Mouse (Mus musculus) forebrain, embryonic 15.5 days (tissue): ENCODE measurements around the gene Hyal2. TPM values are rescaled to one million over a fixed set of nuclear protein-coding genes. Genes with fewer than 3 reads are reported as not detected.
"Not testable (repeated sequence)": the region's sequence is repeated elsewhere in the genome, so short reads cannot be mapped to it uniquely, and the experiment has no call there.

Source experiments
- ATAC-seq: fragments of 200-750 bp; cut with Nextera tagmentation; replicated peaks from 2 replicates; pipeline ENCODE4 v1.8.0; 2017; ENCODE audit warnings: mild to moderate bottlenecking, moderate TSS enrichment, moderate library complexity
- H3K27ac ChIP-seq: fragments of 300-500 bp; sonication (generic); replicated peaks from 2 replicates; pipeline ENCODE4 v1.5.1; 2015; ENCODE audit warnings: mild to moderate bottlenecking, inconsistent platforms
- H3K27me3 ChIP-seq: fragments of 300-500 bp; sonication (generic); 2 replicates; pipeline ENCODE4 v1.6.1; 2015; ENCODE audit warnings: inconsistent platforms
- H3K36me3 ChIP-seq: fragments of 300-500 bp; sonication (generic); 2 replicates; pipeline ENCODE4 v1.6.1; 2015; ENCODE audit warnings: mild to moderate bottlenecking, inconsistent platforms
- H3K4me1 ChIP-seq: fragments of 300-500 bp; sonication (generic); 2 replicates; pipeline ENCODE4 v1.6.1; 2015; ENCODE audit warnings: inconsistent platforms
- H3K4me2 ChIP-seq: fragments of 300-500 bp; sonication (generic); replicated peaks from 2 replicates; pipeline ENCODE4 v1.6.1; 2015; ENCODE audit warnings: mild to moderate bottlenecking, inconsistent platforms
- H3K4me3 ChIP-seq: fragments of 300-500 bp; sonication (generic); 2 replicates; pipeline ENCODE4 v1.5.1; 2015; ENCODE audit warnings: mild to moderate bottlenecking, inconsistent platforms
- H3K9ac ChIP-seq: fragments of 300-500 bp; sonication (generic); replicated peaks from 2 replicates; pipeline ENCODE4 v1.6.1; 2015; ENCODE audit warnings: mild to moderate bottlenecking, inconsistent platforms
- H3K9me3 ChIP-seq: fragments of 300-500 bp; sonication (generic); 2 replicates; pipeline ENCODE4 v1.6.1; 2016; ENCODE audit warnings: inconsistent platforms
- WGBS: fragments of 180-500 bp; shearing (Covaris S2); methylation state at CpG from one replicate; pipeline ENCODE4 v1.1.7; 2015; ENCODE audit warnings: mixed read lengths; 5-methylcytosine and 5-hydroxymethylcytosine counted together
- polyA plus RNA-seq: library from polyadenylated mRNA; unstranded; fragments of >200 nt; fragmentation: Nextera tagmentation; extraction: Ambion mirVana; gene quantifications from 2 replicates; pipeline ENCODE4 v1.2.1, GENCODE M21; 2015

Gene Hyal2
- polyA plus RNA-seq, 1 experiment from 2014 or later: 75.3 TPM

GRCm38 (mm10) chr9:107556346-107556745 is 11.4 kb upstream of the Hyal2 start:
- Histone ChIP-seq H3K9ac (no peak overlapping the region), H3K36me3 (peaks cover 41% of the 10 kb centered on the region), H3K27me3 (peaks cover 18% of the 10 kb centered on the region), H3K4me2 (0 out of 2 replicates have a peak overlapping the region, but pooled peaks have one; percentile 90), H3K4me3 (0 out of 2 replicates have a peak overlapping the region, but pooled peaks have one; percentile 84), H3K4me1 (peaks cover 37% of the 10 kb centered on the region), H3K27ac (no peak overlapping the region), H3K9me3 (no peaks in the 10 kb centered on the region)
- WGBS: 81% methylated on average over 3 of the region's 3 CpGs
- no peak for ATAC-seq

GRCm38 (mm10) chr9:107563029-107563581 is 4.6 kb upstream of the Hyal2 start, which contains the start of gene Tusc2:
Gene Tusc2, plus strand, starts transcription at chr9:107563255.
- peaks cover 30% of the 10 kb centered on the region for H3K4me1 ChIP-seq
- peak within 1 kb of the TSS; percentile 85 for H3K4me2 ChIP-seq
- ATAC-seq: peak; percentile 97
- peaks cover 56% of the 10 kb centered on the region for H3K36me3 ChIP-seq
- H3K9ac ChIP-seq: peak within 1 kb of the TSS; percentile 87
- H3K27me3 ChIP-seq: no peaks in the 10 kb centered on the region
- no peaks in the 10 kb centered on the region for H3K9me3 ChIP-seq
- H3K4me3 ChIP-seq: peak within 1 kb of the TSS; percentile 95
- under 1% methylated on average over 46 of the region's 46 CpGs for WGBS
- peak within 1 kb of the TSS; percentile 78 for H3K27ac ChIP-seq

- not testable (repeated sequence) for H3K4me2 ChIP-seq, H3K4me3 ChIP-seq, H3K27me3 ChIP-seq, H3K27ac ChIP-seq, H3K9ac ChIP-seq, H3K9me3 ChIP-seq, ATAC-seq
- Histone ChIP-seq H3K4me1 (peaks cover 43% of the 10 kb centered on the region), H3K36me3 (peaks cover 32% of the 10 kb centered on the region)
- WGBS: 45% methylated on average over 5 of the region's 5 CpGs
These were observed 2.2 kb upstream of the Hyal2 start for GRCm38 (mm10) chr9:107565556-107565955.

DNA sequence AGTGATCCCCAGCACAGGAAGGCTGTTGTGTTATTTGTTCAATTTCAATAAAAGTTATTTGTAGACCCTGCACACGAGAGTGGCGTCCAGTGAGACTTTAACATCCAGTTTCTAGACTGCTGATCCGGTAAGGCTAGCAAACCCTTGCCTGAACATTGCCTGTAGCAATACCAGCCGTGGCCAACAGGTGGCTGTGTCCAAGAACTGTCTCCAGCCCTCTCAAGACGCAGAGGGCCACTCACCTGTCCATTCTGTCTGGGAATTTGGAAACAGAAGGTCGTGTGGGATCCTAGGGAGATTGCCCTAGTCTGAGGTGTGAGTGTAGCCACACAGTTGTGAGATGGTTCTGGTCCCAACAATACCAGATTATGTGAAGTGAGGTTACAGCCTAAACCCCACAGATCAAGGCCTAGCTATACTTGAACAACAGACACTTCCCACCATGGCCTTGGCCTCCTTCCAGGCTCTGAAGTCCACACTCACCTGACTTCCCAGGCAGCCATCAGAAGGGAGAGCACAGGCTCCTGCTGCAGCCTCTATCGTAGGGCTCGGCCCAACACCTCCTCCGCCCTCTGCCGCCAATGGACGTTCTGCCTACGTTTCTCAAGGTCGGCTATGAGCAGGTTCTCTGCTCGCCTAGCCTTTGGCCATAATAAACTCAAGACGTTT is 1.6 kb upstream of the Hyal2 start:
- 57% methylated on average over 15 of the region's 15 CpGs for WGBS
- H3K27ac ChIP-seq: 0 out of 2 replicates have a peak overlapping the region, but pooled peaks have one; percentile 9
- H3K9me3 ChIP-seq: no peaks in the 10 kb centered on the region
- H3K27me3 ChIP-seq: no peaks in the 10 kb centered on the region
- no peak overlapping the region for H3K4me3 ChIP-seq
- H3K4me2 ChIP-seq: no peak overlapping the region
- no peak overlapping the region for H3K9ac ChIP-seq
- H3K36me3 ChIP-seq: peaks cover 32% of the 10 kb centered on the region
- H3K4me1 ChIP-seq: peaks cover 49% of the 10 kb centered on the region
- no peak for ATAC-seq

DNA sequence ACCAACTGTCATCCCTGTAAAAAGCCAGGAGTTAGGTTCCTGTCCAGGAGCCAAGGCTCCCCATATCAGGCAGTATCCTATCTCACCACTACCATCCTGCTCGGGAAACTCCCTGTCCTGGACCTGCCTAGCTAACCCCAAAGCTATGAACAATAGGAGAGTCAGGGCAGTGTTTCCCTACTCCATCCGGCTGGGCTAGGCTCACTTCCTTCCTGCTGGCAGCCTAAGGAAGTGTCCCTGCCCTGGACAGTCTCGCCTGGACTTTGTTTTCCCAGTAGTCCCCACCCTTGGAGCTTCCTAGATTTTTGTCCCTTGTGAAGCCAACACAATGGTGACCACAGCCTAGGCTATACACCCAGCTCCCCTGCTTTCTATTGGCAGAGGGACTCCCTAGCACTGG is 890 bp upstream of the Hyal2 start:
- Histone ChIP-seq H3K27me3 (no peaks in the 10 kb centered on the region), H3K27ac (0 out of 2 replicates have a peak overlapping the region, but pooled peaks have one; percentile 9), H3K4me1 (peaks cover 56% of the 10 kb centered on the region), H3K4me2 (no peak overlapping the region), H3K9ac (no peak overlapping the region), H3K36me3 (peaks cover 31% of the 10 kb centered on the region), H3K9me3 (no peaks in the 10 kb centered on the region), H3K4me3 (no peak overlapping the region)
- WGBS: 75% methylated on average over 3 of the region's 3 CpGs
- ATAC-seq: no peak

DNA sequence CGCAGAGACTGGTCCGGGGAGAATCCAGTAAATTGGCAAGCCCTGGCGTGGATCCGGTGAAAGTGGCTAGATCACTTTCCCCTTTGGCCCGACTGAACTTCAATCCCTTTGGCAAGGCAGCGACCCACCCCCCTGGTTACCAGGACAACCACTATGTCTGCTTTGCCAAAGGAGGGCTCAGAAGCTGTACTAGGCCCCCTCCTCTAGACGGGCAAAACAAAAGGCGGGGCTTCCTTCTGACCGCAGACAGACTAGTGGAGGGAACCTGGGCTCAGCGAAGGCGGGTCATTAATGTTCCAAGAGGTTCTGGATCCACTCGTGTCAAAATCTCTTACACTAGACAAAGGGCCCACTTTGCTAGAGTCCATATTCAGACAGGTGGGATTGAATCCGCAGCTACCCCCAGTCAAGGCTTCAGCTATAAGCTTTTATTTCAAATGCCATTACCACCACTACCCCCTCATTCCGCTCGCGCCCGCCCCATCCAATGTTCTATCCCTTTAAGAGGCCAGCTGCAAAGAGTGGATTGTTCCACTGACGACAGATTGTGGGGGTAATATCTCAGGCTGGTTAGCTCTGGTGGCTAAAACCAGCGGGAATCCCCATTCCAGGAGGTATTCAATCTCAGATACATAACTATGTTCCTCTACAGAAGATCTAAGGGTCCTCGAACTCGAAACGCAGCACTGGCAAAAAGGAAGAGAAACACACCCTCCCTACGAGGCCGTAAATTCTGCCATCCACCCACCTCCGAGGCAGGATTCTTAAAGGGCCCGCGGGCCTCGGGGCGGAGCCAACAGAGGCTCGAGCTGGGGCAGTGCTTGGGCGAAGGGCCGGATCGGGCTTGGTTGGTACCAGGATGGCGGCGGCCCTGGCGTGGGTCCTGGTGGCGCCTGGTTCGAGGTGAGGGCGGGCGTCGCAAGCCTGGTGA is 851 bp downstream of the Hyal2 start:
- H3K9me3 ChIP-seq: no peaks in the 10 kb centered on the region
- ATAC-seq: peak; percentile 90
- no peaks in the 10 kb centered on the region for H3K27me3 ChIP-seq
- peak overlapping the region; percentile 82 for H3K4me2 ChIP-seq
- peak overlapping the region; percentile 92 for H3K27ac ChIP-seq
- peak overlapping the region; percentile 83 for H3K4me3 ChIP-seq
- WGBS: under 1% methylated on average over 41 of the region's 41 CpGs
- H3K9ac ChIP-seq: peak overlapping the region; percentile 75
- H3K4me1 ChIP-seq: peaks cover 55% of the 10 kb centered on the region
- H3K36me3 ChIP-seq: peaks cover 46% of the 10 kb centered on the region

DNA sequence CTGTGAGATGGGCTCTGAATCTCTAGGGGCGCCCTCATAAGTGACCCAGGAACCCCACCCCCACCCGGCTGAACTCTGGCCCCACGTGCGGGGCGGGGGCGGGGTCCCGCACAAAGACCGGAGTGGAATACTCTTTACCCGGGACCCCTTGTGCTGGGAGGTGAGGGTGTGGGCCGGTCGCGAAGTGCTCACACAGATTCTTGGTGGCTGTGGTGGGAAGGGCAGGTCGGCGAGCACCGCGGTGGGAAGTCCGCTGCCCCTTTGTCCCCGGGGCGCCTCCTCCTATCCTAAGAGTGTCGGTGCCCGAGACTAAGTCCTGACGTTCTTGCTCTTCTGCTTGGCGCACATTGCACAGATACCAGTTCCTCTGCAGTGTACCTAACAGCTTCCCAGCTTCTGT is 1.5 kb downstream of the Hyal2 start:
- Histone ChIP-seq H3K9ac (peak overlapping the region; percentile 75), H3K9me3 (no peaks in the 10 kb centered on the region), H3K27me3 (no peaks in the 10 kb centered on the region), H3K4me2 (peak overlapping the region; percentile 82), H3K4me3 (peak overlapping the region; percentile 83), H3K36me3 (peaks cover 49% of the 10 kb centered on the region), H3K27ac (peak overlapping the region; percentile 92), H3K4me1 (peaks cover 48% of the 10 kb centered on the region)
- under 1% methylated on average over 23 of the region's 23 CpGs for WGBS
- peak; percentile 17; the same call in 1 of the 2 replicates for ATAC-seq

- peaks cover 45% of the 10 kb centered on the region for H3K4me1 ChIP-seq
- peak overlapping the region; percentile 92 for H3K27ac ChIP-seq
- no peaks in the 10 kb centered on the region for H3K27me3 ChIP-seq
- H3K4me2 ChIP-seq: peak overlapping the region; percentile 82
- H3K36me3 ChIP-seq: peaks cover 49% of the 10 kb centered on the region
- H3K4me3 ChIP-seq: peak overlapping the region; percentile 83
- H3K9ac ChIP-seq: peak overlapping the region; percentile 75
- ATAC-seq: no peak
- H3K9me3 ChIP-seq: no peaks in the 10 kb centered on the region
- 38% methylated on average over 13 of the region's 13 CpGs for WGBS
These were observed 2.3 kb downstream of the Hyal2 start for GRCm38 (mm10) chr9:107570016-107570415.

GRCm38 (mm10) chr9:107570845-107571244 is 3.1 kb downstream of the Hyal2 start:
- ATAC-seq: no peak
- WGBS: 93% methylated on average over 21 of the region's 21 CpGs
- H3K4me1 ChIP-seq: peaks cover 43% of the 10 kb centered on the region
- 0 out of 2 replicates have a peak overlapping the region, but pooled peaks have one; percentile 5 for H3K9ac ChIP-seq
- no peaks in the 10 kb centered on the region for H3K27me3 ChIP-seq
- H3K4me3 ChIP-seq: peak overlapping the region; percentile 83
- H3K9me3 ChIP-seq: no peaks in the 10 kb centered on the region
- H3K27ac ChIP-seq: no peak overlapping the region
- H3K36me3 ChIP-seq: peaks cover 43% of the 10 kb centered on the region
- peak overlapping the region; percentile 82 for H3K4me2 ChIP-seq

- Histone ChIP-seq H3K9me3 (no peaks in the 10 kb centered on the region), H3K27me3 (no peaks in the 10 kb centered on the region), H3K27ac (no peak overlapping the region), H3K9ac (no peak overlapping the region), H3K36me3 (peaks cover 41% of the 10 kb centered on the region), H3K4me1 (peaks cover 44% of the 10 kb centered on the region), H3K4me2 (peak overlapping the region; percentile 82), H3K4me3 (no peak overlapping the region)
- ATAC-seq: no peak
- 92% methylated on average over 22 of the region's 22 CpGs for WGBS
These were observed 4.0 kb downstream of the Hyal2 start for GRCm38 (mm10) chr9:107571534-107572326.

- H3K36me3 ChIP-seq: peaks cover 41% of the 10 kb centered on the region
- WGBS: 96% methylated on average over 2 of the region's 2 CpGs
- H3K4me2 ChIP-seq: no peak overlapping the region
- H3K9me3 ChIP-seq: no peaks in the 10 kb centered on the region
- peaks cover 47% of the 10 kb centered on the region for H3K4me1 ChIP-seq
- no peak for ATAC-seq
- H3K4me3 ChIP-seq: no peak overlapping the region
- H3K27me3 ChIP-seq: no peaks in the 10 kb centered on the region
- H3K9ac ChIP-seq: no peak overlapping the region
- no peak overlapping the region for H3K27ac ChIP-seq
These were observed 4.5 kb downstream of the Hyal2 start for GRCm38 (mm10) chr9:107572327-107572662.
